Mouse (Mus musculus) neural tube, embryonic 14.5 days (tissue): Measurements from ENCODE around the gene Kif2c. TPM values are rescaled to one million over a fixed set of nuclear protein-coding genes. Genes with fewer than 3 reads are reported as not detected.

ENCODE experiments used
- ATAC-seq: fragments of 200-750 bp; cut with Nextera tagmentation; 2 replicates; pipeline ENCODE4 v1.8.0; 2017; ENCODE audit warnings: low read depth, mild to moderate bottlenecking, moderate TSS enrichment, moderate library complexity
- H3K27ac ChIP-seq: fragments of 300-500 bp; sonication (generic); 2 replicates; pipeline ENCODE4 v1.5.1; 2014; ENCODE audit warnings: low read depth, mild to moderate bottlenecking, control low read depth, low read length, moderate library complexity, mixed read lengths
- H3K27me3 ChIP-seq: fragments of 300-500 bp; sonication (generic); 2 replicates; pipeline ENCODE4 v1.6.1; 2014; ENCODE audit warnings: low read length; ENCODE audit not compliant: control insufficient read depth, insufficient read depth
- H3K36me3 ChIP-seq: fragments of 300-500 bp; sonication (generic); 2 replicates; pipeline ENCODE4 v1.6.1; 2014; ENCODE audit warnings: low read length, mixed read lengths; ENCODE audit not compliant: control insufficient read depth, insufficient read depth
- H3K4me1 ChIP-seq: fragments of 300-500 bp; sonication (generic); 2 replicates; pipeline ENCODE4 v1.6.1; 2014; ENCODE audit warnings: low read length; ENCODE audit not compliant: control insufficient read depth, insufficient read depth
- H3K4me2 ChIP-seq: fragments of 300-500 bp; sonication (generic); 2 replicates; pipeline ENCODE4 v1.6.1; 2014; ENCODE audit warnings: mild to moderate bottlenecking, low read depth, low read length, control low read depth
- H3K4me3 ChIP-seq: fragments of 300-500 bp; sonication (generic); 2 replicates; pipeline ENCODE4 v1.5.1; 2014; ENCODE audit warnings: low read depth, low read length, control low read depth, mixed read lengths
- H3K9ac ChIP-seq: fragments of 300-500 bp; sonication (generic); replicated peaks from 2 replicates; pipeline ENCODE4 v1.6.1; 2014; ENCODE audit warnings: low read depth, mild to moderate bottlenecking, control low read depth, low read length, mixed read lengths
- H3K9me3 ChIP-seq: fragments of 300-500 bp; sonication (generic); 2 replicates; pipeline ENCODE4 v1.6.1; 2016; ENCODE audit warnings: low read length; ENCODE audit not compliant: control insufficient read depth
- WGBS: fragments of 180-500 bp; shearing (Covaris S2); extraction: QIAGEN DNeasy Blood & Tissue Kit; methylation state at CpG from one replicate; pipeline ENCODE4 v1.1.7; 2014; 5-methylcytosine and 5-hydroxymethylcytosine counted together
- microRNA-seq: library from miRNA; unstranded; fragments of <30 nt; microRNA quantifications from one replicate; pipeline ENCODE4, GENCODE M21; 2016
- polyA plus RNA-seq: library from polyadenylated mRNA; unstranded; fragments of >200 nt; fragmentation: Nextera tagmentation; extraction: Ambion mirVana; gene quantifications from 2 replicates; pipeline ENCODE4 v1.2.1, GENCODE M21; 2014

Gene Kif2c
- polyA plus RNA-seq, 1 experiment from 2014 or later = 3.5 TPM

DNA sequence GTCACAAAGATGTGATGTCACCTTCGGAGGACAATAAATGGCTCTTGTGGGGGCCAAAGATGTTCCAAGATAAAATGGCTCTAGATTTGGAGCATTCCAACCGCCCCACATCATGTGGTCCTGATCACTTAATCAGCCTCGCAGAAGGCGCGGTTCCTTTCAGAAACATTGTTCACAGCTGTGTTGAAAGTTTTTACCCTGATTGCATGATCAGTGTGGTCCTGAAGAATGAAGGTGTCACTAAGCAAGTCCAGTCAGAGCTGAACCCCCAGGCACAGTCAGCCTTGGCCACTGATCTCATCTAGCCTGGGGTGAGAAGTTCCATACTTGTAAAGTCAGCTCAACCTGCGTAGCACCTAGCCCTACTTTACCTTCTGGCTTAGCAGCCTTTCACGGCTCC is 64.5 kb downstream of the Kif2c start:
- Histone ChIP-seq H3K9me3 (no peaks in the 10 kb centered on the region), H3K27ac (no peak overlapping the region), H3K27me3 (no peaks in the 10 kb centered on the region), H3K4me3 (no peak overlapping the region), H3K9ac (no peak overlapping the region), H3K4me2 (no peak overlapping the region), H3K4me1 (peaks cover 5% of the 10 kb centered on the region; the same call in 1 of the 2 replicates), H3K36me3 (no peaks in the 10 kb centered on the region; the same call in 1 of the 2 replicates)
- 97% methylated on average over 7 of the region's 7 CpGs for WGBS
- no peak for ATAC-seq

- no peak overlapping the region for H3K4me3 ChIP-seq
- WGBS = 88% methylated on average over 5 of the region's 5 CpGs
- ATAC-seq = no peak
- peaks cover 5% of the 10 kb centered on the region for H3K36me3 ChIP-seq
- H3K4me2 ChIP-seq = no peak overlapping the region
- H3K4me1 ChIP-seq = peaks cover 5% of the 10 kb centered on the region; the same call in 1 of the 2 replicates
- no peaks in the 10 kb centered on the region for H3K27me3 ChIP-seq
- no peaks in the 10 kb centered on the region for H3K9me3 ChIP-seq
- H3K9ac ChIP-seq = no peak overlapping the region
- H3K27ac ChIP-seq = no peak overlapping the region
Observed at GRCm38 (mm10) chr4:117115592-117115991, 66.8 kb downstream of the Kif2c start.

DNA sequence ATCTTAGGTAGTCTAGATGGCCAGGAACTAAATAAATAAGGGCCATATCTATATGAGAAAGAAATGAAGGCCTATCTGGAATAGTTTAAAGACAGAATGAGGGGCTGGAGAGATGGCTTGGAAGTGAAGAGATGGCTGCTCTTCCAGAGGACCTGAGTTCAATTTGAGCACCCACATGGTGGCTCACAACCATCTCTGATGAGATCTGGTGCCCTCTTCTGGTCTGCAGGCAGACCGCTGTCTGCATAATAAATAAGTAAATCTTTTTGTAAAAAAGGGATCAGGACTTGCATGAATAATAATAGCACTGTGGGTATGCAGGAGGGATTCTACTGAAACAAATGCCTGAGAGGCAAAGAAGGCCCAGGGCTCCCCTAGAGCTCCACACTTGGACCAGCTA is 69.2 kb downstream of the Kif2c start:
- peaks cover 13% of the 10 kb centered on the region for H3K36me3 ChIP-seq

GRCm38 (mm10) chr4:117110985-117111384 is 71.5 kb downstream of the Kif2c start:
- Histone ChIP-seq H3K4me3 (no peak overlapping the region), H3K9me3 (no peaks in the 10 kb centered on the region), H3K36me3 (peaks cover 17% of the 10 kb centered on the region), H3K4me2 (no peak overlapping the region), H3K27me3 (no peaks in the 10 kb centered on the region), H3K27ac (no peak overlapping the region), H3K9ac (no peak overlapping the region), H3K4me1 (no peaks in the 10 kb centered on the region)
- no peak for ATAC-seq
- WGBS = 93% methylated on average over 10 of the region's 11 CpGs

More for the DNA sequence above, 69.2 kb downstream of the Kif2c start:
- H3K27ac ChIP-seq = no peak overlapping the region
- H3K27me3 ChIP-seq = no peaks in the 10 kb centered on the region
- 89% methylated on average over 1 of the region's 1 CpGs for WGBS
- no peaks in the 10 kb centered on the region for H3K4me1 ChIP-seq
- H3K4me2 ChIP-seq = no peak overlapping the region
- no peak overlapping the region for H3K4me3 ChIP-seq
- no peak for ATAC-seq
- H3K9ac ChIP-seq = no peak overlapping the region
- H3K9me3 ChIP-seq = no peaks in the 10 kb centered on the region

- H3K9me3 ChIP-seq = no peaks in the 10 kb centered on the region
- no peak for ATAC-seq
- no peak overlapping the region for H3K4me2 ChIP-seq
- no peak overlapping the region for H3K27ac ChIP-seq
- H3K36me3 ChIP-seq = peaks cover 17% of the 10 kb centered on the region
- no peak overlapping the region for H3K4me3 ChIP-seq
- no peak overlapping the region for H3K9ac ChIP-seq
- WGBS = 94% methylated on average over 13 of the region's 13 CpGs
- no peaks in the 10 kb centered on the region for H3K27me3 ChIP-seq
- H3K4me1 ChIP-seq = no peaks in the 10 kb centered on the region
Observed at GRCm38 (mm10) chr4:117110249-117110648, 72.2 kb downstream of the Kif2c start.

Small RNA genes within 50 kb of the gene (microRNA-seq; reads per million reads assigned to microRNA genes)
- gene Gm22398 = not detected

Other genes with a start within 250 kb of the Kif2c start
- 56.0 and 59.0 TPM in 2 replicates for gene Urod, start 188.2 kb downstream of the Kif2c start, polyA plus RNA-seq
- 19.3 and 22.6 TPM in 2 replicates for gene Hectd3, start 187.3 kb downstream of the Kif2c start, polyA plus RNA-seq
- 54.6 and 54.9 TPM in 2 replicates for gene Eif2b3, start 163.2 kb downstream of the Kif2c start, polyA plus RNA-seq
- 5.6 and 6.4 TPM in 2 replicates for gene Ptch2, start 86.6 kb downstream of the Kif2c start, polyA plus RNA-seq
- gene Btbd19, start 56.9 kb downstream of the Kif2c start, polyA plus RNA-seq = 2.7 and 3.9 TPM in 2 replicates
- not detected in 2 replicates for gene Tctex1d4, start 55.8 kb downstream of the Kif2c start, polyA plus RNA-seq
- 16.1 and 19.1 TPM in 2 replicates for gene Plk3, start 48.7 kb downstream of the Kif2c start, polyA plus RNA-seq
- 549 and 599 TPM in 2 replicates for gene Rps8, start 26.4 kb downstream of the Kif2c start, polyA plus RNA-seq
- 6.4 and 7.3 TPM in 2 replicates for gene Tmem53, start 69.3 kb upstream of the Kif2c start, polyA plus RNA-seq
- gene Armh1, start 69.5 kb upstream of the Kif2c start, polyA plus RNA-seq = 0.46 and 0.86 TPM in 2 replicates